Mouse (Mus musculus): ENCODE data around the gene Ier3. TPM values are rescaled to one million over a fixed set of nuclear protein-coding genes. Genes with fewer than 3 reads are reported as not detected.

Ier3 gene
- polyA plus RNA-seq, 1 experiment from 2014 or later: 10.1 TPM

DNA sequence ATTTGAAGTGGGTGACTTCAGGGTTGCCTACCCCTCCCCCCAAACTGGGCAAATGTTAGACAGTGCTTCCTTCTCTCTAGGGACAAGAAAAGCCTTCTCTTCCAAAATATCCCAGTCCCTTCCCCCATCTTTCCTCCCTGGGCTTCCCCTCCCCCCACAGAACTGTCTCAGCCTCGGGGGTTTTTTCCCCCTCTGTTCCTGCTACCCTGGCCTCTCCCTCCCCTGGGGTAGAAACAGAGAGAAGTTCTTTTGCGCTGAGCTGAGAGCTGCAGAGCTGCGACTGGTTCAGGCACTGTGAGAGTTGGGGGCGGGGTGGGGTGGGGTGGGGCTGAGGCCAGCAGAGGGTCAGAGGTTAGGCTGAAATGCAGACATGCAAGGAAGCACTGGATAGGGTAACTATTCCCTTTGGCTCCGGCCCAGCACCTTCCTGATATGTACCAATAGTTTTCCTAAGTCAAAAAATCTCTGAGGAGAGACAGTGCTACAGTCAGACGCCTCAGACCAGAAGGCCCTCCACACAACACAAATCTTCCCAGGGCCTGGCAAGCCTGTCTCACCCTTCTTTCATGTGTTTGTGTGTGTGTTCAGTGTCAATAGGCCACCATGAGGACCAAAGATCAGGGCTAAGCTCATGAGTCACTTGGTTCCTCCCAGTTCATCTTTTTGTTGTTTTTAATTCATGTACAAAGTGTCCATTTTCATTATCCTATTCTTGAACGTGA lies 48.0 kb downstream of the Ier3 start:
- DNase-seq (ENCODE audit: low spot score) (peak; percentile 63), ATAC-seq (ENCODE audit: low read depth) (no peak)
- Histone ChIP-seq H3K27ac (replicated peaks; ENCODE audit: low read depth, low read length) (peak overlapping the region; percentile 73), H3K4me1 (ENCODE audit: control insufficient read depth, insufficient read depth, low read length) (peaks cover 37% of the 10 kb centered on the region), H3K4me3 (ENCODE audit: low read depth, low read length) (peak overlapping the region; percentile 57), H3K36me3 (ENCODE audit: control insufficient read depth, insufficient read depth, low read length) (peaks cover 32% of the 10 kb centered on the region), H3K27me3 (replicated peaks; ENCODE audit: control insufficient read depth, insufficient read depth, low read length) (no peaks in the 10 kb centered on the region), H3K4me2 (ENCODE audit: low read depth, low read length) (peak overlapping the region; percentile 96), H3K9me3 (ENCODE audit: control insufficient read depth, low read length) (peaks cover 6% of the 10 kb centered on the region; the same call in 1 of the 2 replicates), H3K9ac (ENCODE audit: low read depth, low read length) (peak overlapping the region; percentile 70)
- 0% methylated on average over 7 of the region's 7 CpGs for WGBS

DNA sequence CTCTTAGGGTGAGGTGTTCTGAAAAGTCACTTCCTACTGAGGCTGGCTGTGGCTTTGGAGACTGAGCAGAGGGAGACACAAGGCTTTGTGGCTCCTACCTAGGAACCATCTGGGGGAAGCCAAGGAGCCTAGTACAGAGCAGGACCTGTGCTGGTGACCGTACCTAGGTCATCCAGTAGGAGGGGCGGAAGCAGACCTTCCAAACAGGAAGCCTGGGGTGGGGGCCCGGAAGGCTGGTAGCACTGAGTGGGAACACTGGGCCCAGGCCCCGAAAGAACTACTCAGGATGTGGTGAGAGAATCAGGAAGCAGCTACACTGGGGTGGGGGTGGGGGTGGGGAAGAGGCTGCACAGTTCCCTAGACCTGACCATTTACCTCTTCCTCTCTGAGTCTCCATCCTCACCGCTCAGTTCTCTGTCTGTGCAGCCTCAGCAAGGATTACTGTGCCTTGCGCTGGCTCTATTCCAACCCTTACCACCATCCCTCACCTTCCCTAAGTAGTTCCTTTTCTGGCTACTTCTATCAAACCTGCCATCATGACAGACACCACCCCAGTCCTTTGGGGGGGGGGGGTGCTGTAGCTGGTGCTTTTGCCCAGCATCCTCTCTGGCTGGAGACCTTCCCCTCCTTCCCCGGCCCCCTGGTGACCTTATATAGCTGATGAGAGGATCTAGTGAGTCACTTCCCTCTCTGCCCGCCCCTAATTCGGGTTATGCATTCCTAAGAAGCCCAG lies 48.8 kb downstream of the Ier3 start:
- H3K9me3 ChIP-seq (ENCODE audit: control insufficient read depth, low read length): peaks cover 6% of the 10 kb centered on the region; the same call in 1 of the 2 replicates
- H3K4me3 ChIP-seq (ENCODE audit: low read depth, low read length): peak overlapping the region; percentile 57
- peak overlapping the region; percentile 73 for H3K27ac ChIP-seq (replicated peaks; ENCODE audit: low read depth, low read length)
- peak overlapping the region; percentile 96 for H3K4me2 ChIP-seq (ENCODE audit: low read depth, low read length)
- no peaks in the 10 kb centered on the region for H3K27me3 ChIP-seq (replicated peaks; ENCODE audit: control insufficient read depth, insufficient read depth, low read length)
- H3K36me3 ChIP-seq (ENCODE audit: control insufficient read depth, insufficient read depth, low read length): peaks cover 40% of the 10 kb centered on the region
- peak overlapping the region; percentile 70 for H3K9ac ChIP-seq (ENCODE audit: low read depth, low read length)
- H3K4me1 ChIP-seq (ENCODE audit: control insufficient read depth, insufficient read depth, low read length): peaks cover 30% of the 10 kb centered on the region
- WGBS: 38% methylated on average over 8 of the region's 9 CpGs
- DNase-seq (ENCODE audit: low spot score) (peak; percentile 49), ATAC-seq (ENCODE audit: low read depth) (no peak)

DNA sequence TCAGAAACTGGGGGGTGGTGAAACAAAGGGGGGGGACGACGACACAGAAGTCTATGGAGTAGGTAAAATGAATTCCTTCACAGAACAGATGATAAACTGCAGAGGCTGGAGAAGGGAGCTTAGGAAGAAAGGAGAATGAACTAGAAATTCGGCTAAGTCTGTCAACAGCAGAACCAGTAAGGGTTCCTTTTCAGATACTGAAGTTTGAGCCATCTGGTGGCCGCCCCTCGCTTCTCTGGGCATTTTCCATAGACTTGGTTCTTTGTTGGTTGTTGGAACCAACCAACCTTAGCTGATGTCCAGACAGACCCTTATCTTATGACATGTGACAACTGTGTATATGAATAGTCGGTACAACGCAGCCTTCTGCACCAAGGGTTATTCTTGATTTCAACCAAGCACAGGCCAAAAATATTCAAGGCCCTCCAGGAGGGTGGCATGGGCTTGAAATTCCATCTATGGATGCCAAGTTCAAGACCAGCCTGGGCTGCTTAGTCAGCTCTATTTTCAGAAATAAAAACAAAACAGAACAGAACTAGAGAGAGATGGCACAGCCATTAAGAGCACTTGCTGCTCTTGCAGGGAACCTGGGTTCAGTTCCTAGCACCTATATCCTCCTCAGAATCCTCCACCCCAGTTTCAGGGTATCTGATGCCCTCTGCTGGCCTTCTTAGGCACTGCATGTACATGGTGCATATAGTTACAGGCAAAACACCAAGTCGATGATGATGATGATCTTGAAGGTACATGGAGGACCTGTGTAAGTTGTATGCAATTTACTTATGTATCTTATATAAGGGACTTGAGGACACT lies 49.6 kb downstream of the Ier3 start:
- H3K27me3 ChIP-seq (replicated peaks; ENCODE audit: control insufficient read depth, insufficient read depth, low read length): no peaks in the 10 kb centered on the region
- peak overlapping the region; percentile 57 for H3K4me3 ChIP-seq (ENCODE audit: low read depth, low read length)
- peaks cover 30% of the 10 kb centered on the region for H3K4me1 ChIP-seq (ENCODE audit: control insufficient read depth, insufficient read depth, low read length)
- WGBS: 74% methylated on average over 8 of the region's 8 CpGs
- peaks cover 47% of the 10 kb centered on the region for H3K36me3 ChIP-seq (ENCODE audit: control insufficient read depth, insufficient read depth, low read length)
- DNase-seq (ENCODE audit: low spot score) (no peak), ATAC-seq (ENCODE audit: low read depth) (no peak)
- peak overlapping the region; percentile 96 for H3K4me2 ChIP-seq (ENCODE audit: low read depth, low read length)
- peaks cover 6% of the 10 kb centered on the region; the same call in 1 of the 2 replicates for H3K9me3 ChIP-seq (ENCODE audit: control insufficient read depth, low read length)
- peak overlapping the region; percentile 73 for H3K27ac ChIP-seq (replicated peaks; ENCODE audit: low read depth, low read length)
- 0 out of 2 replicates have a peak overlapping the region, but pooled peaks have one; percentile 70 for H3K9ac ChIP-seq (ENCODE audit: low read depth, low read length)

Small RNA genes lying within 50 kb of the gene (microRNA-seq; reads per million reads assigned to microRNA genes)
- gene Gm28033 (ENCODE audit: borderline number of aligned reads): 1.00 reads per million

Other genes with a start within 250 kb of the Ier3 start
- gene Sfta2, start 220.1 kb upstream of the Ier3 start, polyA plus RNA-seq (2014; fragmentation: Nextera tagmentation; extraction: Ambion mirVana): 0.28 TPM in 1 of 2 replicates, not detected in the other
- 0.04 TPM in 1 of 2 replicates, not detected in the other for gene Gm9573, start 195.0 kb upstream of the Ier3 start, polyA plus RNA-seq (2014; fragmentation: Nextera tagmentation; extraction: Ambion mirVana)
- gene Mucl3, start 178.0 kb upstream of the Ier3 start, polyA plus RNA-seq (2014; fragmentation: Nextera tagmentation; extraction: Ambion mirVana): 0.08 TPM in 2 replicates
- 14.2 and 15.1 TPM in 2 replicates for gene Vars2, start 154.1 kb upstream of the Ier3 start, polyA plus RNA-seq (2014; fragmentation: Nextera tagmentation; extraction: Ambion mirVana)
- 34.8 and 35.3 TPM in 2 replicates for gene Gtf2h4, start 147.9 kb upstream of the Ier3 start, polyA plus RNA-seq (2014; fragmentation: Nextera tagmentation; extraction: Ambion mirVana)
- 50.6 and 54.1 TPM in 2 replicates for gene Ddr1, start 117.1 kb upstream of the Ier3 start, polyA plus RNA-seq (2014; fragmentation: Nextera tagmentation; extraction: Ambion mirVana)
- gene Flot1, start 1.5 kb downstream of the Ier3 start, polyA plus RNA-seq (2014; fragmentation: Nextera tagmentation; extraction: Ambion mirVana): 49.0 and 49.5 TPM in 2 replicates
- 736 and 832 TPM in 2 replicates for gene Tubb5, start 16.6 kb downstream of the Ier3 start, polyA plus RNA-seq (2014; fragmentation: Nextera tagmentation; extraction: Ambion mirVana)
- 10.2 and 14.8 TPM in 2 replicates for gene Mdc1, start 19.8 kb downstream of the Ier3 start, polyA plus RNA-seq (2014; fragmentation: Nextera tagmentation; extraction: Ambion mirVana)
- 47.7 and 55.4 TPM in 2 replicates for gene Nrm, start 39.6 kb downstream of the Ier3 start, polyA plus RNA-seq (2014; fragmentation: Nextera tagmentation; extraction: Ambion mirVana)
- 25.6 and 27.8 TPM in 2 replicates for gene Ppp1r18, start 43.9 kb downstream of the Ier3 start, polyA plus RNA-seq (2014; fragmentation: Nextera tagmentation; extraction: Ambion mirVana)
- 40.2 and 43.4 TPM in 2 replicates for gene Dhx16, start 58.1 kb downstream of the Ier3 start, polyA plus RNA-seq (2014; fragmentation: Nextera tagmentation; extraction: Ambion mirVana)
- gene 2310061I04Rik, start 75.7 kb downstream of the Ier3 start, polyA plus RNA-seq (2014; fragmentation: Nextera tagmentation; extraction: Ambion mirVana): 20.5 and 21.5 TPM in 2 replicates
- gene Atat1, start 88.4 kb downstream of the Ier3 start, polyA plus RNA-seq (2014; fragmentation: Nextera tagmentation; extraction: Ambion mirVana): 48.1 and 53.6 TPM in 2 replicates
- gene Mrps18b, start 94.7 kb downstream of the Ier3 start, polyA plus RNA-seq (2014; fragmentation: Nextera tagmentation; extraction: Ambion mirVana): 73.3 and 76.0 TPM in 2 replicates
- gene Ppp1r10, start 94.8 kb downstream of the Ier3 start, polyA plus RNA-seq (2014; fragmentation: Nextera tagmentation; extraction: Ambion mirVana): 29.1 and 32.5 TPM in 2 replicates
- 72.1 and 76.4 TPM in 2 replicates for gene Abcf1, start 148.1 kb downstream of the Ier3 start, polyA plus RNA-seq (2014; fragmentation: Nextera tagmentation; extraction: Ambion mirVana)
- gene Gnl1, start 158.2 kb downstream of the Ier3 start, polyA plus RNA-seq (2014; fragmentation: Nextera tagmentation; extraction: Ambion mirVana): 39.9 and 46.3 TPM in 2 replicates
- gene Prr3, start 158.6 kb downstream of the Ier3 start, polyA plus RNA-seq (2014; fragmentation: Nextera tagmentation; extraction: Ambion mirVana): 31.5 and 33.7 TPM in 2 replicates
- gene H2-T24, start 198.9 kb downstream of the Ier3 start, polyA plus RNA-seq (2014; fragmentation: Nextera tagmentation; extraction: Ambion mirVana): 2.2 and 2.4 TPM in 2 replicates
- gene H2-T23, start 211.2 kb downstream of the Ier3 start, polyA plus RNA-seq (2014; fragmentation: Nextera tagmentation; extraction: Ambion mirVana): 9.6 and 10.1 TPM in 2 replicates
- 20.5 and 20.7 TPM in 2 replicates for gene H2-T22, start 221.1 kb downstream of the Ier3 start, polyA plus RNA-seq (2014; fragmentation: Nextera tagmentation; extraction: Ambion mirVana)
- not detected in 2 replicates for gene Gm6034, start 221.3 kb downstream of the Ier3 start, polyA plus RNA-seq (2014; fragmentation: Nextera tagmentation; extraction: Ambion mirVana)
- gene Gm11127, start 236.7 kb downstream of the Ier3 start, polyA plus RNA-seq (2014; fragmentation: Nextera tagmentation; extraction: Ambion mirVana): not detected in 2 replicates

All from embryonic facial prominence, embryonic 14.5 days (tissue).